Mouse (Mus musculus): Measurements from ENCODE around the gene Fam168b.

Fam168b gene

GRCm38 (mm10) chr1:34812407-34813247 lies 30.2 kb downstream of the Fam168b start:
- DNase-seq: no peak

- DNase-seq: no peak
Measured at GRCm38 (mm10) chr1:34811581-34811980, 31.3 kb downstream of the Fam168b start.

- no peak for DNase-seq
Measured at GRCm38 (mm10) chr1:34811035-34811434, 31.8 kb downstream of the Fam168b start.

GRCm38 (mm10) chr1:34810293-34810692 lies 32.6 kb downstream of the Fam168b start:
- DNase-seq: peak in 1 of 2 experiments; percentile 39

GRCm38 (mm10) chr1:34808445-34808844 lies 34.4 kb downstream of the Fam168b start:
- peak; percentile 65 to 69 for DNase-seq

- DNase-seq: peak in 1 of 2 experiments; percentile 26
Measured at GRCm38 (mm10) chr1:34805931-34806520, 36.8 kb downstream of the Fam168b start.

GRCm38 (mm10) chr1:34804863-34805262 lies 38.0 kb downstream of the Fam168b start:
- peak in 1 of 2 experiments; percentile 20 for DNase-seq

GRCm38 (mm10) chr1:34802290-34802642 lies 40.6 kb downstream of the Fam168b start:
- DNase-seq: no peak

- peak; percentile 73 to 81 for DNase-seq
Measured at GRCm38 (mm10) chr1:34801616-34802289, 41.1 kb downstream of the Fam168b start.

- DNase-seq: no peak
Measured at GRCm38 (mm10) chr1:34799140-34799539, 43.7 kb downstream of the Fam168b start.

GRCm38 (mm10) chr1:34793304-34794300 lies 49.3 kb downstream of the Fam168b start:
- DNase-seq: no peak

GRCm38 (mm10) chr1:34783538-34784161 lies 59.2 kb downstream of the Fam168b start:
- no peak for DNase-seq

- DNase-seq: no peak
Measured at GRCm38 (mm10) chr1:34775870-34776269, 67.0 kb downstream of the Fam168b start.

GRCm38 (mm10) chr1:34768875-34769274 lies 74.0 kb downstream of the Fam168b start:
- DNase-seq: no peak

GRCm38 (mm10) chr1:34767851-34768250 lies 75.0 kb downstream of the Fam168b start:
- no peak for DNase-seq

- DNase-seq: peak; percentile 80 to 88
Measured at GRCm38 (mm10) chr1:34766899-34767298, 76.0 kb downstream of the Fam168b start.
